Mouse (Mus musculus) embryonic facial prominence, embryonic 14.5 days (tissue): ENCODE measurements at regions not wholly inside any gene's neighbourhood (a gene's known extent, or its start where the extent isn't known, plus 50 kb on each side); places are given as distances from the start of the nearest gene placed in this dataset.
A peak's percentile ranks its signal among the peaks of the same experiment; 100 is the strongest.

ENCODE experiments used
- ATAC-seq: fragments of 200-750 bp; cut with Nextera tagmentation; 2 replicates; pipeline ENCODE4 v1.8.0; 2017; ENCODE audit warnings: low read depth, moderate number of reproducible peaks, moderate TSS enrichment
- DNase-seq: peaks from one replicate; pipeline ENCODE4 v3.0.0-alpha.2; 2015; ENCODE audit warnings: low spot score
- H3K27ac ChIP-seq: fragments of 300-500 bp; sonication (generic); replicated peaks from 2 replicates; pipeline ENCODE4 v1.5.1; 2014; ENCODE audit warnings: low read depth, mild to moderate bottlenecking, low read length, moderate library complexity
- H3K27me3 ChIP-seq: fragments of 300-500 bp; sonication (generic); replicated peaks from 2 replicates; pipeline ENCODE4 v1.6.1; 2014; ENCODE audit warnings: low read length; ENCODE audit not compliant: control insufficient read depth, insufficient read depth
- H3K36me3 ChIP-seq: fragments of 300-500 bp; sonication (generic); 2 replicates; pipeline ENCODE4 v1.6.1; 2014; ENCODE audit warnings: low read length, mixed read lengths; ENCODE audit not compliant: control insufficient read depth, insufficient read depth
- H3K4me1 ChIP-seq: fragments of 300-500 bp; sonication (generic); 2 replicates; pipeline ENCODE4 v1.6.1; 2014; ENCODE audit warnings: antibody characterized with exemption, low read length; ENCODE audit not compliant: control insufficient read depth, insufficient read depth
- H3K4me2 ChIP-seq: fragments of 300-500 bp; sonication (generic); 2 replicates; pipeline ENCODE4 v1.6.1; 2014; ENCODE audit warnings: low read depth, mild to moderate bottlenecking, low read length, moderate library complexity, mixed read lengths
- H3K4me3 ChIP-seq: fragments of 300-500 bp; sonication (generic); 2 replicates; pipeline ENCODE4 v1.5.1; 2014; ENCODE audit warnings: low read depth, mild to moderate bottlenecking, low read length
- H3K9ac ChIP-seq: fragments of 300-500 bp; sonication (generic); 2 replicates; pipeline ENCODE4 v1.6.1; 2014; ENCODE audit warnings: low read depth, mild to moderate bottlenecking, low read length, moderate library complexity, mixed read lengths
- H3K9me3 ChIP-seq: fragments of 300-500 bp; sonication (generic); 2 replicates; pipeline ENCODE4 v1.6.1; 2016; ENCODE audit warnings: low read length; ENCODE audit not compliant: control insufficient read depth
- WGBS: fragments of 180-500 bp; shearing (Covaris S2); extraction: QIAGEN DNeasy Blood & Tissue Kit; methylation state at CpG from one replicate; pipeline ENCODE4 v1.1.7; 2014; 5-methylcytosine and 5-hydroxymethylcytosine counted together

- H3K4me1 ChIP-seq: no peaks in the 10 kb centered on the region
- H3K27me3 ChIP-seq: no peaks in the 10 kb centered on the region
- no peaks in the 10 kb centered on the region for H3K36me3 ChIP-seq
- H3K4me3 ChIP-seq: no peak overlapping the region
- H3K27ac ChIP-seq: no peak overlapping the region
- H3K4me2 ChIP-seq: no peak overlapping the region
- 58% methylated on average over 2 of the region's 2 CpGs for WGBS
- DNase-seq (peak; percentile 5), ATAC-seq (no peak)
- no peak overlapping the region for H3K9ac ChIP-seq
- no peaks in the 10 kb centered on the region for H3K9me3 ChIP-seq
Observed at GRCm38 (mm10) chr9:17587558-17587957, 704.4 kb upstream of the Chordc1 start.

- H3K9ac ChIP-seq: no peak overlapping the region
- no peak overlapping the region for H3K27ac ChIP-seq
- no peaks in the 10 kb centered on the region for H3K4me1 ChIP-seq
- WGBS: 24% methylated on average over 2 of the region's 2 CpGs
- H3K4me3 ChIP-seq: no peak overlapping the region
- no peaks in the 10 kb centered on the region for H3K9me3 ChIP-seq
- no peaks in the 10 kb centered on the region for H3K27me3 ChIP-seq
- H3K4me2 ChIP-seq: no peak overlapping the region
- H3K36me3 ChIP-seq: no peaks in the 10 kb centered on the region
- DNase-seq (peak; percentile 82), ATAC-seq (no peak)
Observed at GRCm38 (mm10) chr9:17587968-17588550, 703.9 kb upstream of the Chordc1 start.

GRCm38 (mm10) chr9:17611146-17611545, 680.8 kb upstream of the Chordc1 start:
- whole genome bisulfite sequencing: 27% methylated on average over 1 of the region's 1 CpGs
- no peak for DNase-seq

GRCm38 (mm10) chr9:17642513-17642912, 649.4 kb upstream of the Chordc1 start:
- ATAC-seq: no peak
- H3K9me3 ChIP-seq: no peaks in the 10 kb centered on the region
- no peaks in the 10 kb centered on the region for H3K4me1 ChIP-seq
- whole genome bisulfite sequencing: 84% methylated on average over 1 of the region's 1 CpGs
- no peak overlapping the region for H3K9ac ChIP-seq
- no peak overlapping the region for H3K4me3 ChIP-seq
- H3K27ac ChIP-seq: no peak overlapping the region
- H3K36me3 ChIP-seq: no peaks in the 10 kb centered on the region
- DNase-seq: no peak
- H3K4me2 ChIP-seq: no peak overlapping the region
- no peaks in the 10 kb centered on the region for H3K27me3 ChIP-seq

More at GRCm38 (mm10) chr9:17611146-17611545, 680.8 kb upstream of the Chordc1 start:
- no peak for ATAC-seq
- H3K4me3 ChIP-seq: no peak overlapping the region
- no peaks in the 10 kb centered on the region for H3K4me1 ChIP-seq
- H3K27me3 ChIP-seq: no peaks in the 10 kb centered on the region
- no peak overlapping the region for H3K4me2 ChIP-seq
- no peaks in the 10 kb centered on the region for H3K36me3 ChIP-seq
- no peak overlapping the region for H3K9ac ChIP-seq
- H3K27ac ChIP-seq: no peak overlapping the region
- H3K9me3 ChIP-seq: no peaks in the 10 kb centered on the region

GRCm38 (mm10) chr9:17645882-17646626, 645.9 kb upstream of the Chordc1 start:
- Histone ChIP-seq H3K27ac (no peak overlapping the region), H3K9me3 (no peaks in the 10 kb centered on the region), H3K4me1 (no peaks in the 10 kb centered on the region), H3K9ac (no peak overlapping the region), H3K4me3 (no peak overlapping the region), H3K27me3 (no peaks in the 10 kb centered on the region), H3K4me2 (no peak overlapping the region), H3K36me3 (no peaks in the 10 kb centered on the region)
- DNase-seq (no peak), ATAC-seq (no peak)
- 79% methylated on average over 4 of the region's 4 CpGs for WGBS

DNA sequence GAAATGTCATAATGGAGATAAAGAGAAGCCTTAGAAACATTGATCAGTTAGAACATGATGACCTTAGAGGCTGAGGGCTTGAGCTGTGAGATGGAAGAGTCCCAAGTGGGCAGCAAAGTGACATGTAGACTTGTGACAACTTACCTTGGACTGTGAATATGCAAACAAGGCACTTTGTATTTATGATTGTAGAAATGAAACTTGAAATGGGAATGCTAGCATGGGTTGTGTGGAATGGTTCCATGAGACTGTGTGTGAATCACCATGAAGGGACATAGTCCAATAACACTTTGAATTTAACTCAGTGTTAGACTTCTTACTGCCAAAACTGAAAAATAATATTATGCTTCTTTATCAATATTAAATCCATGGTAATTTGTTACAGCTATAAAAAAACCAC, 638.1 kb upstream of the Chordc1 start:
- Histone ChIP-seq H3K36me3 (no peaks in the 10 kb centered on the region), H3K27ac (no peak overlapping the region), H3K27me3 (no peaks in the 10 kb centered on the region), H3K4me3 (no peak overlapping the region), H3K4me2 (no peak overlapping the region), H3K4me1 (no peaks in the 10 kb centered on the region), H3K9me3 (no peaks in the 10 kb centered on the region), H3K9ac (no peak overlapping the region)
- DNase-seq: no peak
- ATAC-seq: no peak

DNA sequence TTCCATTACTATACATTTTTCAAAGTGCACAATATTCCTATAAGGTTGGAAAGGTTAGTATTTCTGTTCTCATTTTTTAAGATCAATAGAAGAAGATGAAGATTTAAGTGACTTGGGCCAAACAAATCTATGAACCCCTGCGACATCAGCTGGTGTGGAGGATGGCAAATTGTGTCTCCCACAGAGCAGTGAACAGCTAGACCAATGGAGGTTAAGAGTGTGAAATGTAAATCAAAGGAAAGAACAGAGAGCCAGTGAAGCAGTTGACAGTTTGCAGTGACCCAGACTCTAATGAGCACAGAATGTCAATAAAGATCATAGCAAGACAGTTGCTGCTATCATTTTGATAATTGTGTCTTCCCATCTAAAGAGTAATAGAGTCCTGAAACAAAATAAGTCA, 627.8 kb upstream of the Chordc1 start:
- Histone ChIP-seq H3K4me3 (no peak overlapping the region), H3K27ac (no peak overlapping the region), H3K36me3 (no peaks in the 10 kb centered on the region), H3K9ac (no peak overlapping the region), H3K9me3 (no peaks in the 10 kb centered on the region), H3K4me2 (no peak overlapping the region), H3K27me3 (no peaks in the 10 kb centered on the region), H3K4me1 (no peaks in the 10 kb centered on the region)
- 75% methylated on average over 1 of the region's 1 CpGs for WGBS
- DNase-seq (no peak), ATAC-seq (no peak)

- H3K27ac ChIP-seq: no peak overlapping the region
- DNase-seq (no peak), ATAC-seq (no peak)
- no peak overlapping the region for H3K4me3 ChIP-seq
- H3K9me3 ChIP-seq: no peaks in the 10 kb centered on the region
- no peaks in the 10 kb centered on the region for H3K4me1 ChIP-seq
- H3K36me3 ChIP-seq: no peaks in the 10 kb centered on the region
- no peak overlapping the region for H3K9ac ChIP-seq
- H3K27me3 ChIP-seq: no peaks in the 10 kb centered on the region
- no peak overlapping the region for H3K4me2 ChIP-seq
- 65% methylated on average over 1 of the region's 1 CpGs for WGBS
Observed at GRCm38 (mm10) chr9:17668260-17668659, 623.7 kb upstream of the Chordc1 start.

- no peaks in the 10 kb centered on the region for H3K4me1 ChIP-seq
- ATAC-seq (no peak), DNase-seq (no peak)
- WGBS: 81% methylated on average over 1 of the region's 1 CpGs
- H3K4me3 ChIP-seq: no peak overlapping the region
- no peaks in the 10 kb centered on the region for H3K27me3 ChIP-seq
- H3K36me3 ChIP-seq: no peaks in the 10 kb centered on the region
- H3K4me2 ChIP-seq: no peak overlapping the region
- no peaks in the 10 kb centered on the region for H3K9me3 ChIP-seq
- H3K27ac ChIP-seq: no peak overlapping the region
- H3K9ac ChIP-seq: no peak overlapping the region
Observed at GRCm38 (mm10) chr9:17675519-17675918, 616.4 kb upstream of the Chordc1 start.
